8 mouse cellular contexts compared by ENCODE assay signal in genomic region chr13:63096764-63097163, GRCm38 (mm10).
DNase-seq lines count a peak whose midpoint lies in the region; ATAC-seq and TF ChIP-seq lines count a peak whose summit lies in the region.

No protein-coding gene starts in this region.

- 28% methylated on average over 3 of the region's 3 CpGs for WGBS in lung, adult 2 months
- 29% methylated on average over 3 of the region's 3 CpGs for WGBS in stomach, embryonic 16.5 days
- 86% methylated on average over 3 of the region's 3 CpGs for WGBS in forebrain, embryonic 13.5 days

- ATAC-seq in stomach, embryonic 16.5 days (ENCODE audit: insufficient read depth, low FRiP score): peak; percentile 82
- ATAC-seq in forebrain, embryonic 13.5 days: no peak
- no peak for ATAC-seq in megakaryocyte-erythroid progenitor cell, adult 5-6 weeks (replicated peaks; ENCODE audit: low FRiP score, low TSS enrichment, poor library complexity, severe bottlenecking)

- DNase-seq in lung, adult 18-20 months: peak; percentile 64 to 78
- DNase-seq in lung, adult 2 months: no peak
- DNase-seq in heart, postnatal 10 days: peak; percentile 72 to 73
- DNase-seq in liver: peak; percentile 13
- DNase-seq in gastrocnemius, postnatal 4 days (ENCODE audit: low spot score in 2 of 2): no peak

- intact Hi-C loops in heart, postnatal 10 days (cut with DNase I): no loop called here

- H3K4me2 ChIP-seq in stomach, embryonic 16.5 days (ENCODE audit: low read depth, low read length): no peak overlapping the region
- H3K4me2 ChIP-seq in forebrain, embryonic 13.5 days: no peak overlapping the region

- H3K36me3 ChIP-seq in stomach, embryonic 16.5 days (ENCODE audit: control insufficient read depth, insufficient read depth, low read length): no peaks in the 10 kb centered on the region
- H3K36me3 ChIP-seq in forebrain, embryonic 13.5 days (ENCODE audit: poor library complexity, severe bottlenecking): no peaks in the 10 kb centered on the region

- no peak for TF ChIP-seq POLR2A in lung, adult 2 months (IDR thresholded peaks at IDR 0.05; ENCODE audit: borderline replicate concordance, extremely low read depth, low read depth, low read length)

- no peaks in the 10 kb centered on the region for H3K9me3 ChIP-seq in stomach, embryonic 16.5 days (replicated peaks; ENCODE audit: control insufficient read depth, low read length)
- no peaks in the 10 kb centered on the region for H3K9me3 ChIP-seq in forebrain, embryonic 13.5 days (replicated peaks)

- H3K4me3 ChIP-seq in lung, adult 2 months (replicated peaks; ENCODE audit: extremely low read depth, low read depth, low read length): no peak overlapping the region
- no peak overlapping the region for H3K4me3 ChIP-seq in stomach, embryonic 16.5 days (replicated peaks; ENCODE audit: low read length)
- H3K4me3 ChIP-seq in forebrain, embryonic 13.5 days: no peak overlapping the region

- peak overlapping the region; percentile 66 for H3K27ac ChIP-seq in stomach, embryonic 16.5 days (ENCODE audit: low read length)
- no peak overlapping the region for H3K27ac ChIP-seq in forebrain, embryonic 13.5 days

- TF ChIP-seq CTCF in lung, adult 2 months (IDR thresholded peaks at IDR 0.05; ENCODE audit: insufficient read depth, low read length): no peak

- H3K9ac ChIP-seq in stomach, embryonic 16.5 days (ENCODE audit: low read length): no peak overlapping the region
- H3K9ac ChIP-seq in forebrain, embryonic 13.5 days: no peak overlapping the region

- H3K4me1 ChIP-seq in lung, adult 2 months (ENCODE audit: control insufficient read depth, insufficient read depth, low read length): peaks cover 28% of the 10 kb centered on the region
- peaks cover 26% of the 10 kb centered on the region; the same call in 1 of the 2 replicates for H3K4me1 ChIP-seq in stomach, embryonic 16.5 days (ENCODE audit: control insufficient read depth, insufficient read depth, low read length)
- H3K4me1 ChIP-seq in forebrain, embryonic 13.5 days: peaks cover 12% of the 10 kb centered on the region

- H3K27me3 ChIP-seq in stomach, embryonic 16.5 days (ENCODE audit: control insufficient read depth, insufficient read depth, low read length): no peaks in the 10 kb centered on the region
- H3K27me3 ChIP-seq in forebrain, embryonic 13.5 days: peaks cover 37% of the 10 kb centered on the region

Comparison
In these comparisons a context has a peak if more than half of its experiments do, and no peak if none do; other contexts are left out.
1. DNase-seq: peak in lung, adult 18-20 months (2 of 2), heart, postnatal 10 days (2 of 2) and liver (single experiment); none in lung, adult 2 months (single experiment) and gastrocnemius, postnatal 4 days (0 of 2).